Mouse (Mus musculus) lung, adult 18-20 months (tissue): ENCODE measurements around the gene Fam214b.

ENCODE experiments used
- DNase-seq, 2 experiments: peaks; one replicate each; pipeline ENCODE4 v3.0.0; 2022; ENCODE audit warnings: mixed read lengths in 2 of 2

The Fam214b gene

GRCm38 (mm10) chr4:43005765-43006164 is 40.3 kb downstream of the Fam214b start:
- DNase-seq, result peak in 1 of 2 experiments; percentile 46

GRCm38 (mm10) chr4:43004951-43005350 is 41.1 kb downstream of the Fam214b start:
- DNase-seq, result no peak

GRCm38 (mm10) chr4:43002756-43003439 is 43.1 kb downstream of the Fam214b start:
- no peak for DNase-seq

- no peak for DNase-seq
Measured at GRCm38 (mm10) chr4:43001272-43001671, 44.7 kb downstream of the Fam214b start.

- DNase-seq, result peak; percentile 99
Measured at GRCm38 (mm10) chr4:43000141-43000986, 45.7 kb downstream of the Fam214b start, which contains the start of gene Vcp. Gene Vcp, minus strand, starts transcription at chr4:43000507.

- DNase-seq, result peak; percentile 73 to 78
Measured at GRCm38 (mm10) chr4:42999451-43000140, 46.4 kb downstream of the Fam214b start.

- DNase-seq, result no peak
Measured at GRCm38 (mm10) chr4:42998022-42998421, 48.0 kb downstream of the Fam214b start.

GRCm38 (mm10) chr4:42988296-42988695 is 57.7 kb downstream of the Fam214b start:
- no peak for DNase-seq
